Mouse (Mus musculus) lung, adult 2 months (tissue): ENCODE results near the gene Rnf130.

ENCODE experiments used
- CTCF ChIP-seq: fragments of 200-500 bp; IDR thresholded peaks from 2 replicates; pipeline ENCODE4 v1.5.1; 2011; ENCODE audit warnings: mild to moderate bottlenecking, low read length, control low read depth; ENCODE audit not compliant: insufficient read depth
- POLR2A ChIP-seq: fragments of 200-500 bp; IDR thresholded peaks from 2 replicates; pipeline ENCODE4 v1.6.1; 2011; ENCODE audit warnings: low read depth, mild to moderate bottlenecking, control low read depth, low read length, borderline replicate concordance; ENCODE audit errors: extremely low read depth

- no peak for TF ChIP-seq POLR2A
- TF ChIP-seq CTCF = no peak
Observed at GRCm38 (mm10) chr11:50127781-50128180, 102.6 kb downstream of the Rnf130 start.
